Comparison of ENCODE assay signal across 22 mouse cellular contexts in genomic region chr2:79569663-79570062, GRCm38 (mm10).
DNase-seq lines count a peak whose midpoint lies in the region; ATAC-seq and TF ChIP-seq lines count a peak whose summit lies in the region.
"Had no signal": no experiment of that assay in that cellular context is flagged by ENCODE, and none has a peak within 500 bp of the region (broad histone marks: within the 10 kb centered on the region; RNA-seq: fewer than 3 reads in every experiment).

No protein-coding gene starts in this region.

- TF ChIP-seq EP300 in heart, adult 2 months (IDR thresholded peaks at IDR 0.05; ENCODE audit: insufficient read depth, low read depth, low read length), result no peak

- H3K27me3 ChIP-seq in heart, adult 2 months (ENCODE audit: control insufficient read depth, insufficient read depth, low read length), result no peaks in the 10 kb centered on the region
- H3K27me3 ChIP-seq in forebrain, embryonic 13.5 days, result no peaks in the 10 kb centered on the region
- H3K27me3 ChIP-seq in midbrain, postnatal 0 days (ENCODE audit: insufficient read depth, low read length), result no peaks in the 10 kb centered on the region
- H3K27me3 ChIP-seq: forebrain, embryonic 12.5 days; limb, embryonic 12.5 days; liver, embryonic 12.5 days; midbrain, embryonic 15.5 days had no signal

- no peak overlapping the region for H3K4me2 ChIP-seq in forebrain, embryonic 13.5 days
- H3K4me2 ChIP-seq in midbrain, postnatal 0 days (ENCODE audit: low read depth, low read length, poor library complexity, severe bottlenecking), result no peak overlapping the region
- H3K4me2 ChIP-seq: forebrain, embryonic 12.5 days; limb, embryonic 12.5 days; liver, embryonic 12.5 days; lung, embryonic 14.5 days; midbrain, embryonic 15.5 days had no signal

- ATAC-seq in forebrain, embryonic 13.5 days, result no peak
- no peak for ATAC-seq in midbrain, postnatal 0 days (ENCODE audit: low FRiP score)
- ATAC-seq: hindbrain, postnatal 0 days; intestine, postnatal 0 days; liver, embryonic 12.5 days; midbrain, embryonic 15.5 days had no signal

- H3K79me2 ChIP-seq in heart, adult 2 months (replicated peaks; ENCODE audit: control insufficient read depth, insufficient read depth, low read length), result no peaks in the 10 kb centered on the region

- H3K4me1 ChIP-seq in heart, adult 2 months (ENCODE audit: control insufficient read depth, insufficient read depth, low read length), result peaks cover 7% of the 10 kb centered on the region
- peaks cover 16% of the 10 kb centered on the region for H3K4me1 ChIP-seq in forebrain, embryonic 13.5 days
- no peaks in the 10 kb centered on the region for H3K4me1 ChIP-seq in midbrain, postnatal 0 days (ENCODE audit: insufficient read depth, low read length)
- peaks cover 2% of the 10 kb centered on the region; the same call in 1 of the 2 replicates for H3K4me1 ChIP-seq in lung, adult 2 months (ENCODE audit: control insufficient read depth, insufficient read depth, low read length)
- H3K4me1 ChIP-seq: limb, embryonic 12.5 days; liver, embryonic 12.5 days; midbrain, embryonic 15.5 days had no signal

- peak overlapping the region; percentile 82 for H3K27ac ChIP-seq in heart, adult 2 months
- H3K27ac ChIP-seq in forebrain, embryonic 13.5 days, result no peak overlapping the region
- H3K27ac ChIP-seq in midbrain, postnatal 0 days (ENCODE audit: low read depth, low read length), result no peak overlapping the region
- H3K27ac ChIP-seq: forebrain, embryonic 12.5 days; hindbrain, embryonic 10.5 days; hindbrain, postnatal 0 days; limb, embryonic 12.5 days; liver, embryonic 12.5 days; midbrain, embryonic 15.5 days; stomach, postnatal 0 days had no signal

- H3K9me3 ChIP-seq in forebrain, embryonic 13.5 days (replicated peaks), result no peaks in the 10 kb centered on the region
- H3K9me3 ChIP-seq in midbrain, postnatal 0 days (ENCODE audit: low read length), result no peaks in the 10 kb centered on the region
- H3K9me3 ChIP-seq: forebrain, embryonic 12.5 days; hindbrain, embryonic 10.5 days; limb, embryonic 12.5 days; liver, embryonic 12.5 days; midbrain, embryonic 15.5 days had no signal

- TF ChIP-seq POLR2A in heart, adult 2 months (IDR thresholded peaks at IDR 0.05; ENCODE audit: insufficient read depth, low read depth, low read length), result no peak
- TF ChIP-seq POLR2A in lung, adult 2 months (IDR thresholded peaks at IDR 0.05; ENCODE audit: borderline replicate concordance, extremely low read depth, low read depth, low read length), result no peak

- no peak overlapping the region for H3K9ac ChIP-seq in heart, adult 2 months (ENCODE audit: low read depth, low read length)
- H3K9ac ChIP-seq in forebrain, embryonic 13.5 days, result no peak overlapping the region
- no peak overlapping the region for H3K9ac ChIP-seq in midbrain, postnatal 0 days (replicated peaks; ENCODE audit: low read length, poor library complexity, severe bottlenecking)
- H3K9ac ChIP-seq: forebrain, embryonic 12.5 days; limb, embryonic 12.5 days; liver, embryonic 12.5 days; lung, embryonic 14.5 days; midbrain, embryonic 15.5 days had no signal

- 61% methylated on average over 1 of the region's 1 CpGs for WGBS in heart, adult 2 months
- WGBS in forebrain, embryonic 13.5 days, result 95% methylated on average over 1 of the region's 1 CpGs
- WGBS in midbrain, postnatal 0 days, result 92% methylated on average over 1 of the region's 1 CpGs
- 86% methylated on average over 1 of the region's 1 CpGs for WGBS in lung, adult 2 months

- no peak overlapping the region for H3K4me3 ChIP-seq in heart, adult 2 months
- no peak overlapping the region for H3K4me3 ChIP-seq in forebrain, embryonic 13.5 days
- H3K4me3 ChIP-seq in midbrain, postnatal 0 days (ENCODE audit: low read depth, low read length), result no peak overlapping the region
- no peak overlapping the region for H3K4me3 ChIP-seq in lung, adult 2 months (replicated peaks; ENCODE audit: extremely low read depth, low read depth, low read length)
- H3K4me3 ChIP-seq: forebrain, embryonic 12.5 days; hindbrain, embryonic 10.5 days; limb, embryonic 12.5 days; liver, embryonic 12.5 days; midbrain, embryonic 15.5 days had no signal

- H3K36me3 ChIP-seq in heart, adult 2 months (ENCODE audit: control insufficient read depth, insufficient read depth, low read length), result peaks cover 19% of the 10 kb centered on the region
- no peaks in the 10 kb centered on the region for H3K36me3 ChIP-seq in forebrain, embryonic 13.5 days (ENCODE audit: poor library complexity, severe bottlenecking)
- H3K36me3 ChIP-seq in midbrain, postnatal 0 days (ENCODE audit: insufficient read depth, low read length), result no peaks in the 10 kb centered on the region
- H3K36me3 ChIP-seq: forebrain, embryonic 12.5 days; hindbrain, embryonic 10.5 days; limb, embryonic 12.5 days; liver, embryonic 12.5 days; midbrain, embryonic 15.5 days had no signal

- intact Hi-C loops in heart, adult 2 months (cut with DNase I), result no loop called here

- no peak for TF ChIP-seq CTCF in heart, adult 2 months (IDR thresholded peaks at IDR 0.05)
- no peak for TF ChIP-seq CTCF in midbrain, postnatal 0 days (IDR thresholded peaks at IDR 0.05)
- no peak for TF ChIP-seq CTCF in lung, adult 2 months (IDR thresholded peaks at IDR 0.05; ENCODE audit: insufficient read depth, low read length)

- no peak for DNase-seq in heart, adult 2 months
- no peak for DNase-seq in heart, adult 11 months
- DNase-seq in NIH3T3 (ENCODE audit: low read depth), result peak; percentile 12
- DNase-seq in cerebellum, adult 18-20 months, result peak; percentile 35 to 46
- peak; percentile 35 to 55 for DNase-seq in cerebellum, postnatal 25 days
- no peak for DNase-seq in midbrain, postnatal 0 days (ENCODE audit: low spot score)
- no peak for DNase-seq in lung, adult 2 months
- DNase-seq: adrenal gland, adult 2 months; B cell, adult 2 months; gastrocnemius, postnatal 25 days; lung, embryonic 14.5 days; lung, postnatal 36 days; right cerebral cortex, postnatal 25 days had no signal

Comparison
In these comparisons a context has a peak if more than half of its experiments do, and no peak if none do; other contexts are left out.
1. DNase-seq: peak in NIH3T3 (single experiment), cerebellum, adult 18-20 months (2 of 2) and cerebellum, postnatal 25 days (2 of 2); none in heart, adult 2 months (0 of 2), heart, adult 11 months (single experiment), midbrain, postnatal 0 days (single experiment) and lung, adult 2 months (single experiment).